Mouse (Mus musculus) CH12.LX (cell line): ENCODE measurements at regions not wholly inside any gene's neighbourhood (a gene's known extent, or its start where the extent isn't known, plus 50 kb on each side); places are given as distances from the start of the nearest gene placed in this dataset.

Experiments used
- CTCF ChIP-seq, 2 experiments: IDR thresholded peaks in 1 of 2; conservative IDR thresholded peaks in 1 of 2; 2 replicates each; pipeline ENCODE4 v1.5.1; 2011 to 2012; ENCODE audit warnings: low read depth in 2 of 2, low read length in 2 of 2, improper control_type of control experiment in 1 of 2, inconsistent platforms in 1 of 2, mild to moderate bottlenecking in 1 of 2, moderate library complexity in 1 of 2
- E2F4 ChIP-seq: IDR thresholded peaks from 2 replicates; pipeline ENCODE4 v1.6.1; 2011; ENCODE audit warnings: low read depth, low read length, improper control_type of control experiment; ENCODE audit not compliant: insufficient replicate concordance
- EP300 ChIP-seq: IDR thresholded peaks from 2 replicates; pipeline ENCODE4 v1.6.1; 2011; ENCODE audit warnings: low read length, improper control_type of control experiment
- HCFC1 ChIP-seq: IDR thresholded peaks from 2 replicates; pipeline ENCODE4 v1.6.1; 2012; ENCODE audit warnings: low read depth, mild to moderate bottlenecking, inconsistent platforms, low read length, improper control_type of control experiment
- JUN ChIP-seq: IDR thresholded peaks from 2 replicates; pipeline ENCODE4 v1.6.1; 2011; ENCODE audit warnings: low read depth, mild to moderate bottlenecking, low read length, improper control_type of control experiment, moderate library complexity; ENCODE audit not compliant: insufficient read depth
- MXI1 ChIP-seq: IDR thresholded peaks from 2 replicates; pipeline ENCODE4 v1.6.1; 2011; ENCODE audit warnings: mild to moderate bottlenecking, low read depth, low read length, improper control_type of control experiment
- NELFE ChIP-seq: IDR thresholded peaks from 2 replicates; pipeline ENCODE4 v1.6.1; 2011; ENCODE audit warnings: low read depth, low read length, improper control_type of control experiment
- POLR2A ChIP-seq: IDR thresholded peaks from 2 replicates; pipeline ENCODE4 v1.6.1; 2011; ENCODE audit warnings: low read depth, mild to moderate bottlenecking, improper control_type of control experiment, low read length
- USF2 ChIP-seq: conservative IDR thresholded peaks from 2 replicates; pipeline ENCODE4 v1.6.1; 2011; ENCODE audit warnings: low read depth, low read length, improper control_type of control experiment
- ZC3H11A ChIP-seq: IDR thresholded peaks from 2 replicates; pipeline ENCODE4 v1.6.1; 2012; ENCODE audit warnings: low read depth, mild to moderate bottlenecking, inconsistent platforms, low read length, improper control_type of control experiment
- ZMIZ1 ChIP-seq: IDR thresholded peaks from 2 replicates; pipeline ENCODE4 v1.6.1; 2012; ENCODE audit warnings: low read depth, mild to moderate bottlenecking, inconsistent platforms, low read length, improper control_type of control experiment

- TF ChIP-seq POLR2A, result no peak
- TF ChIP-seq HCFC1, result no peak
- no peak for TF ChIP-seq USF2
- TF ChIP-seq CTCF (conservative IDR thresholded peaks at IDR 0.05 in 1 of 2, IDR thresholded peaks at IDR 0.05 in 1 of 2; ENCODE audit: low read depth in 2 of 2, low read length in 2 of 2), result no peak
- no peak for TF ChIP-seq E2F4
- no peak for TF ChIP-seq EP300
- no peak for TF ChIP-seq ZMIZ1
- TF ChIP-seq JUN, result no peak
- TF ChIP-seq MXI1, result no peak
- TF ChIP-seq NELFE, result no peak
- no peak for TF ChIP-seq ZC3H11A
Observed at GRCm38 (mm10) chr10:70372411-70373136, 67.7 kb upstream of the Fam13c start.
